Mouse (Mus musculus) layer of hippocampus, postnatal 36 days (tissue): Measurements from ENCODE around the gene Ccdc69. TPM values are rescaled to one million over a fixed set of nuclear protein-coding genes. Genes with fewer than 3 reads are reported as not detected.
"Not testable (repeated sequence)": the region's sequence is repeated elsewhere in the genome, so short reads cannot be mapped to it uniquely, and the experiment has no call there.

ENCODE experiments used
- DNase-seq, 2 experiments: peaks; one replicate each; pipeline ENCODE4 v3.0.0; 2022
- total RNA-seq, 2 experiments: library from RNA; stranded (reverse); gene quantifications; 2 replicates each; pipeline ENCODE4 v1.2.3; 2021

The Ccdc69 gene
- under 1 TPM in 1 of 2 experiments, not detected in 1; 0.35 TPM for total RNA-seq

- DNase-seq = peak in 1 of 2 experiments; percentile 11
These were observed at the start of gene Ccdc69 for GRCm38 (mm10) chr11:55077331-55078231. Gene Ccdc69 (minus strand): TSS chr11:55078131.

GRCm38 (mm10) chr11:55126663-55127062 is 48.7 kb upstream of the Ccdc69 start:
- no peak for DNase-seq

- no peak for DNase-seq
These were observed 43.5 kb upstream of the Ccdc69 start for GRCm38 (mm10) chr11:55121430-55121829.

GRCm38 (mm10) chr11:55120821-55121271 is 42.9 kb upstream of the Ccdc69 start:
- DNase-seq = no peak

GRCm38 (mm10) chr11:55120279-55120678 is 42.3 kb upstream of the Ccdc69 start:
- no peak for DNase-seq

- DNase-seq = no peak
These were observed 39.1 kb upstream of the Ccdc69 start for GRCm38 (mm10) chr11:55117031-55117430.

- no peak for DNase-seq
These were observed 38.1 kb upstream of the Ccdc69 start for GRCm38 (mm10) chr11:55116004-55116403.

- DNase-seq = no peak
These were observed 36.4 kb upstream of the Ccdc69 start for GRCm38 (mm10) chr11:55114291-55114690.

GRCm38 (mm10) chr11:55113861-55114250 is 35.9 kb upstream of the Ccdc69 start:
- not testable (repeated sequence) for DNase-seq

- DNase-seq = no peak
These were observed 35.4 kb upstream of the Ccdc69 start for GRCm38 (mm10) chr11:55113209-55113860.

GRCm38 (mm10) chr11:55110566-55111169 is 32.7 kb upstream of the Ccdc69 start:
- DNase-seq = no peak

GRCm38 (mm10) chr11:55109521-55110300 is 31.8 kb upstream of the Ccdc69 start:
- no peak for DNase-seq

GRCm38 (mm10) chr11:55106636-55107035 is 28.7 kb upstream of the Ccdc69 start:
- no peak for DNase-seq

- no peak for DNase-seq
These were observed 27.5 kb upstream of the Ccdc69 start for GRCm38 (mm10) chr11:55105389-55105788.

- DNase-seq = no peak
These were observed 25.3 kb upstream of the Ccdc69 start for GRCm38 (mm10) chr11:55103229-55103628.

GRCm38 (mm10) chr11:55102015-55102414 is 24.1 kb upstream of the Ccdc69 start:
- DNase-seq = no peak

GRCm38 (mm10) chr11:55099868-55100267 is 21.9 kb upstream of the Ccdc69 start:
- no peak for DNase-seq

- no peak for DNase-seq
These were observed 21.3 kb upstream of the Ccdc69 start for GRCm38 (mm10) chr11:55099019-55099771.

GRCm38 (mm10) chr11:55098189-55098915 is 20.4 kb upstream of the Ccdc69 start:
- DNase-seq = no peak

GRCm38 (mm10) chr11:55097463-55098188 is 19.7 kb upstream of the Ccdc69 start, which contains the start of gene Gm2a:
Gene Gm2a (plus strand): TSS chr11:55098115.
- DNase-seq = peak; percentile 92 to 94
